ENCODE assay signal across 8 mouse cellular contexts in the genomic region with DNA sequence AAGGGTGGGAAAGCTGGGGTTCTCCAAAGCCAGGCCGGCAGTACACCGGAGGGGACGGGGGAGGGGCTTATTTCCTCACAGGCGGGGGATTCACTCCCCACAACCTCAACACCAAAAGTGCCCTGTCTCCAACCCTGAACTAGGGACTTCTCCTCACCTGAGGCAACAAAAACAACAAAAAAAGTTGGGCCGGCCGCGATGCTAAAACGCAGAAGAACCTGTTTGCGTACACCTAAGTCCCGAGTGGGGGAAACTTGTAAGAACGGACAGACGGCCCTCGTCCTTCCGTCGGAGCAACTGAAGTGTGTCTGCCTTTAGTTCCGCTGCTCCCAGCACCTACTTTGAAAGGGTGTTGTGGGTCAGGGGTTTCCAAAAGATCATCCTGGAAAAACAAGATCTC. TPM values are rescaled to one million over a fixed set of nuclear protein-coding genes. Genes with fewer than 3 reads are reported as not detected.
DNase-seq lines count a peak whose midpoint lies in the region; ATAC-seq and TF ChIP-seq lines count a peak whose summit lies in the region.

No protein-coding gene starts in this region.

- H3K36me3 ChIP-seq in hindbrain, postnatal 0 days (ENCODE audit: insufficient read depth, low read length), result no peaks in the 10 kb centered on the region

- ATAC-seq in hindbrain, postnatal 0 days, result no peak
- peak; percentile 44 for ATAC-seq in megakaryocyte progenitor cell, adult 5-6 weeks (replicated peaks; ENCODE audit: poor library complexity)

- H3K4me2 ChIP-seq in hindbrain, postnatal 0 days (ENCODE audit: low read depth, low read length), result peak overlapping the region; percentile 63

- no peaks in the 10 kb centered on the region for H3K9me3 ChIP-seq in hindbrain, postnatal 0 days (ENCODE audit: low read length)

- peak overlapping the region; percentile 49; the same call in 1 of the 2 replicates for H3K9ac ChIP-seq in hindbrain, postnatal 0 days (replicated peaks; ENCODE audit: low read length)

- TF ChIP-seq CTCF in hindbrain, postnatal 0 days (IDR thresholded peaks at IDR 0.05; ENCODE audit: low read depth), result no peak

- DNase-seq in ZHBTc4 (ENCODE audit: low read depth, low spot score), result peak; percentile 74
- DNase-seq in cerebellum, postnatal 25 days, result peak; percentile 53 to 54
- peak; percentile 20 for DNase-seq in gastrocnemius, adult 18-20 months (ENCODE audit: low spot score)
- peak; percentile 44 for DNase-seq in hindbrain, postnatal 0 days (ENCODE audit: low spot score)
- DNase-seq in left cerebral cortex, postnatal 25 days (ENCODE audit: low spot score in 2 of 2), result peak; percentile 12 to 32
- DNase-seq in right cerebral cortex, postnatal 25 days, result peak; percentile 26
- DNase-seq in yolk sac, embryonic 10.5 days (ENCODE audit: low spot score), result peak; percentile 71

- 1% methylated on average over 16 of the region's 16 CpGs for WGBS in hindbrain, postnatal 0 days

- H3K27me3 ChIP-seq in hindbrain, postnatal 0 days (ENCODE audit: insufficient read depth, low read length), result no peaks in the 10 kb centered on the region

- 0 out of 2 replicates have a peak, but pooled peaks cover 7% of the 10 kb centered on the region for H3K4me1 ChIP-seq in hindbrain, postnatal 0 days (ENCODE audit: insufficient read depth, low read length)

- peak overlapping the region; percentile 42 for H3K4me3 ChIP-seq in hindbrain, postnatal 0 days (ENCODE audit: low read length)

- peak overlapping the region; percentile 58; the same call in 1 of the 2 replicates for H3K27ac ChIP-seq in hindbrain, postnatal 0 days

- intact Hi-C loops in left cerebral cortex, postnatal 25 days (cut with DNase I), result loop anchor here (5.0 kb wide), 1 partner anchor 399 kb away; no protein-coding TSS in a partner anchor

RNA-seq across cellular contexts. Expression of a gene that starts 2.5 kb away (rescaled TPM):
- total RNA-seq in gastrocnemius, adult 18-20 months (2021), result under 1 TPM; 0.62 to 0.78 TPM
- 3.0 and 3.3 TPM in 2 replicates for total RNA-seq in hindbrain, postnatal 0 days (2014; rRNA removed)
- polyA plus RNA-seq in hindbrain, postnatal 0 days (2015; fragmentation: Nextera tagmentation; extraction: Ambion mirVana), result 3.5 and 4.4 TPM in 2 replicates
- total RNA-seq in left cerebral cortex, postnatal 25 days (2021), result 1 to 10 TPM in 1 of 2 experiments, under 1 TPM in 1; 0.94 to 1.3 TPM
- total RNA-seq in megakaryocyte progenitor cell, adult 5-6 weeks (2015), result 26.6 and 27.5 TPM in 2 replicates
- 22.7 and 31.2 TPM in 2 replicates for total RNA-seq in megakaryocyte progenitor cell, adult 5-6 weeks (2017)

RNA-seq across cellular contexts. Expression of a gene that starts 2.5 kb away (rescaled TPM):
- total RNA-seq in gastrocnemius, adult 18-20 months (2021), result 1 to 10 TPM; 5.6 to 6.5 TPM
- 7.9 and 12.8 TPM in 2 replicates for total RNA-seq in hindbrain, postnatal 0 days (2014; rRNA removed)
- 9.3 and 9.6 TPM in 2 replicates for polyA plus RNA-seq in hindbrain, postnatal 0 days (2015; fragmentation: Nextera tagmentation; extraction: Ambion mirVana)
- 1 to 10 TPM; 3.6 to 5.5 TPM for total RNA-seq in left cerebral cortex, postnatal 25 days (2021)
- 12.5 and 15.3 TPM in 2 replicates for total RNA-seq in megakaryocyte progenitor cell, adult 5-6 weeks (2015)
- total RNA-seq in megakaryocyte progenitor cell, adult 5-6 weeks (2017), result 9.5 and 10.0 TPM in 2 replicates

Comparison
In these comparisons a context has a peak if more than half of its experiments do, and no peak if none do; other contexts are left out.
1. DNase-seq: peak in every context shown above with its lines; median percentile 74 in ZHBTc4; 71 in yolk sac, embryonic 10.5 days; 54 in cerebellum, postnatal 25 days; 44 in hindbrain, postnatal 0 days; 26 in right cerebral cortex, postnatal 25 days; 22 in left cerebral cortex, postnatal 25 days; 20 in gastrocnemius, adult 18-20 months.